Mouse (Mus musculus): ENCODE results near the gene Gm21764.
"Not testable (repeated sequence)": the region's sequence is repeated elsewhere in the genome, so short reads cannot be mapped to it uniquely, and the experiment has no call there.

The Gm21764 gene

GRCm38 (mm10) chrY:18061712-18062111 lies at the start of gene Gm21764:
TSS of gene Gm21764 (minus strand) at chrY:18061812.
- not testable (repeated sequence) for DNase-seq

- not testable (repeated sequence) for DNase-seq
These were observed 27.2 kb upstream of the Gm21764 start, which contains the start of gene Ssty1 for GRCm38 (mm10) chrY:18088816-18089215. TSS of gene Ssty1 (plus strand) at chrY:18089116.
